Mouse (Mus musculus) C2C12 (cell line): ENCODE data around the gene Tmed10. TPM values are rescaled to one million over a fixed set of nuclear protein-coding genes. Genes with fewer than 3 reads are reported as not detected.

Source experiments
- H3K27me3 ChIP-seq: one replicate; pipeline ENCODE4 v1.6.1; 2011; ENCODE audit not compliant: control insufficient read depth, insufficient read depth, insufficient read length
- H3K36me3 ChIP-seq: one replicate; pipeline ENCODE4 v1.6.1; 2011; ENCODE audit not compliant: control insufficient read depth, insufficient read depth
- H3K4me3 ChIP-seq: one replicate; pipeline ENCODE4 v1.5.1; 2011; ENCODE audit warnings: mild to moderate bottlenecking, control low read depth; ENCODE audit not compliant: poor library complexity, insufficient read depth, severe bottlenecking
- H3K79me2 ChIP-seq: one replicate; pipeline ENCODE4 v1.6.1; 2011; ENCODE audit not compliant: control insufficient read depth, insufficient read depth
- H3K79me3 ChIP-seq: one replicate; pipeline ENCODE4 v1.6.1; 2011; ENCODE audit warnings: low read depth, control low read depth
- H3ac ChIP-seq: one replicate; pipeline ENCODE3; 2011; ENCODE audit warnings: low read depth; ENCODE audit not compliant: control insufficient read depth, insufficient read length
- CEBPB ChIP-seq: IDR thresholded peaks from one replicate; pipeline ENCODE4 v1.6.1; 2011; ENCODE audit warnings: low read depth, mild to moderate bottlenecking, control low read depth, moderate library complexity
- CTCF ChIP-seq: IDR thresholded peaks from one replicate; pipeline ENCODE4 v1.5.1; 2011; ENCODE audit not compliant: control insufficient read depth, insufficient read depth, insufficient read length
- FOSL1 ChIP-seq: IDR thresholded peaks from one replicate; pipeline ENCODE4 v1.8.0; 2011; ENCODE audit warnings: mild to moderate bottlenecking, low read length; ENCODE audit not compliant: poor library complexity, insufficient read depth, severe bottlenecking
- MAX ChIP-seq: IDR thresholded peaks from one replicate; pipeline ENCODE4 v1.6.1; 2011; ENCODE audit warnings: mild to moderate bottlenecking, control low read depth
- MYOD1 ChIP-seq: IDR thresholded peaks from one replicate; pipeline ENCODE4 v1.6.1; 2011; ENCODE audit warnings: low read depth; ENCODE audit not compliant: control insufficient read depth, insufficient read length
- MYOG ChIP-seq: IDR thresholded peaks from one replicate; pipeline ENCODE4 v1.6.1; 2011; ENCODE audit not compliant: control insufficient read depth, insufficient read length; ENCODE audit errors: extremely low read depth
- USF1 ChIP-seq: IDR thresholded peaks from one replicate; pipeline ENCODE4 v1.6.1; 2011; ENCODE audit warnings: low read depth, mild to moderate bottlenecking, control low read depth, moderate library complexity
- long read RNA-seq, 2 experiments: library from polyadenylated mRNA; unstranded; transcript quantifications; one replicate each; pipeline ENCODE4 v2.0.0; 2019 to 2020
- polyA plus RNA-seq: library from polyadenylated mRNA; unstranded; fragments of >200 nt; fragmentation: generic; extraction: Trizol; gene quantifications from one replicate; pipeline ENCODE4 v1.2.1, GENCODE M21; 2012; ENCODE audit warnings: missing spikeins

Tmed10 gene
- polyA plus RNA-seq = 174 TPM
- long read RNA-seq, experiment 1, transcript Tmed10-201 (5 exons, 1,482 nt) = major isoform, 254 of 289 reads
- long read RNA-seq, experiment 1, partial matches to known transcripts = 5 of 289 reads
- long read RNA-seq, experiment 1, other reads (novel, unspliced or antisense) = 30 of 289 reads
- long read RNA-seq, experiment 2, transcript Tmed10-201 (5 exons, 1,482 nt) = major isoform, 365 of 382 reads
- long read RNA-seq, experiment 2, partial matches to known transcripts = 1 of 382 reads
- long read RNA-seq, experiment 2, other reads (novel, unspliced or antisense) = 16 of 382 reads

DNA sequence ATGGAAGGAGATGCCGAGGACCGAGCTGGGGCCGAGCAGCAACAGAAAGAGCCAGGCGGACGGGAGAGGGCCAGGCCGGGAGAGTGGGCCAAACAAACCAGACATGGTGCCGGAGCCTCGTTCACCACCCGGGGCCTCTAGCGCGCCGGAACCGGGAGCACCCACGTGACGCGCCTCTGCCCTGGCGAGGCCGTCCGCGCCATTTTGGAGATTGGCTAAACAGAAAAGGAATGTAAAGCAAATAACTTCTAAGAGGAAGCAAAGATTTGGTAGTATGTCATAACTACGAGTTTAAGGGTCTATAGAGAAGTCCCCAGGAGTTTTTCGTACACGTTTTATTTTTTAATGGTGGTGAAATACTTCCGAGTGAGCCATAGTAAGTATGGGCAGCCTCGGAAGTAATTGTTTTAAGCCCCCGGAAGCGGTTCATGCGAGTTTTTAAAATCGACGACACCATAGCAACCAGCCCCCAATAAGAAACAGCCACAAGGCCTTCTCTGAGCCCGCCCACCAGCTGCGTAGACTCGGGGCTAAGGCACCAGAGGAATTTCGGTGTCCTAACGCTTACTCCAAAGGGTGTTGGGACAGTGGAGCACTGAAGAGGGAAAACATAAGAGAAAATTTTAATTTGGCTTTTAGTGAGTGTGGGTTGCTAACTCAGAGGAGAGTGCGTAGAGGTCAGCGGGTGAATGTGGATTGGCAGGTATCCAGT, at the start of gene Tmed10:
Tmed10 (minus strand) TSS at position 287 of the 712 bp plus-strand sequence.
- Histone ChIP-seq H3K36me3 (no peaks in the 10 kb centered on the region), H3ac (peak within 1 kb of the TSS; percentile 65), H3K79me2 (peaks cover 47% of the 10 kb centered on the region), H3K4me3 (peak within 1 kb of the TSS; percentile 58), H3K27me3 (no peaks in the 10 kb centered on the region), H3K79me3 (peaks cover 43% of the 10 kb centered on the region)
- TF ChIP-seq MAX = peak; percentile 29
- TF ChIP-seq MYOG = no peak
- peak; percentile 98 for TF ChIP-seq USF1

DNA sequence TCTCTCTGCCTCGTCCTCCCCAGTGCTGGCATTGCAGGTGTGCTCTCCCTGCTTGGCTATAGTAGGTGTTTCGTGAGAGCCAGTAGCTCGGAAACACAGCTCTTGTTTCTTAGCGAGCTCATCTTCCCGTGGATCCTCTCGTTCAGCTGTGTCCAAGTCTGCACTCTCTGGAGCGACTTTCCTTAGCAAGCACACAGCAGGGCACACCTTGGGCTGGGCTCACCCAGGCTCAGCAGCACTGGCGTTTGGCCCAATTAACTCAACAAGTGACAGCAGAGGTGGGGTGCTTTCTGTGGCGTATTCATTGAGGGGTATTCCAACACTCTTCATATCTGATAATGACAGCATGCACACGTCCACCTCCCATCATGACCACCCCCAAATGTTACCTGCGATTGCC, 48.6 kb upstream of the Tmed10 start:
- no peaks in the 10 kb centered on the region for H3K79me3 ChIP-seq
- TF ChIP-seq MYOD1 (no peak), MAX (no peak), MYOG (no peak)
- H3K79me2 ChIP-seq = no peaks in the 10 kb centered on the region
- no peak overlapping the region for H3K4me3 ChIP-seq
- H3K36me3 ChIP-seq = no peaks in the 10 kb centered on the region
- peaks cover 7% of the 10 kb centered on the region for H3K27me3 ChIP-seq
- H3ac ChIP-seq = no peak overlapping the region

DNA sequence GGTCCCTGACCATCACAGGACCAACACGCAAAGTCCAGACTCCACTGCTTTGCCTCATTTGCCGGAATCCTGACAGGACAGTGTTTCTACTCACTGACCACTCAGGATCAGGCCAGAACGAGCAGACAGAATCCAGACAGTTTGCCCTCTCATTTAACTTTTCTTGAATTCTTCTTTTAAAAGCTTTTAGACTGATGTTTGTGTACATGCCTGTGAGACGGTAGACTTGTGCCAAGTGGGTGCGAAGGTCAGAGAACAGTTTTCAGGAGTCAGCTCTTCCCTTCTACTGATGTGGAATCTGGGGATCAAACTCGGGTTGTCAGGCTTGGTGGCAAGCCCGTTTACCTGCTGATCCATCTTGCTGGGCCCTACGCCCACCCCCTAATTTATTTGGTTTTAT, 47.9 kb upstream of the Tmed10 start:
- no peaks in the 10 kb centered on the region for H3K79me2 ChIP-seq
- H3K79me3 ChIP-seq = no peaks in the 10 kb centered on the region
- no peaks in the 10 kb centered on the region for H3K36me3 ChIP-seq
- no peak overlapping the region for H3K4me3 ChIP-seq
- no peak overlapping the region for H3ac ChIP-seq
- H3K27me3 ChIP-seq = peaks cover 7% of the 10 kb centered on the region
- no peak for TF ChIP-seq MYOG
- TF ChIP-seq MAX = no peak
- TF ChIP-seq MYOD1 = no peak

DNA sequence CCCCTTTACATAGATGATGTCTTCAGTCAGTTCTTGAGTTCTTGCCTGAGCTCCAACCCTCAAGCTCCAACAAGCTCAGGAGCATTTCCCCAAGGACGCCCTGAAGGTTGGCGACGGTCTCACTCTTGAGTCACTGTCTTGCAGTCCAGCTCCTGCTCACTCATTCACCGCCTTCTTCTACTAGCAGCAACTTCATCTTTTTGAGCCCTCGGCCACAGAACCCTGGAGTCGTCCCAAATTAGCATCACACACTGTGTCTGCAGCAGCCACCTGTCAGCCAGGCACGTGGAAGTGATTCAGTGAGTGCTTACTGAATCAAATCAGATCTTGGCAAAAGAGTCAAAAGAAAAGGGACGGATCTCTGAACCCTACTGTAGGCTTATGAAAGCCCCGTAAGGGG, 46.3 kb upstream of the Tmed10 start:
- no peaks in the 10 kb centered on the region for H3K79me2 ChIP-seq
- H3ac ChIP-seq = no peak overlapping the region
- peaks cover 7% of the 10 kb centered on the region for H3K27me3 ChIP-seq
- no peaks in the 10 kb centered on the region for H3K36me3 ChIP-seq
- H3K4me3 ChIP-seq = no peak overlapping the region
- no peaks in the 10 kb centered on the region for H3K79me3 ChIP-seq
- TF ChIP-seq MAX (no peak), MYOD1 (peak; percentile 20)

DNA sequence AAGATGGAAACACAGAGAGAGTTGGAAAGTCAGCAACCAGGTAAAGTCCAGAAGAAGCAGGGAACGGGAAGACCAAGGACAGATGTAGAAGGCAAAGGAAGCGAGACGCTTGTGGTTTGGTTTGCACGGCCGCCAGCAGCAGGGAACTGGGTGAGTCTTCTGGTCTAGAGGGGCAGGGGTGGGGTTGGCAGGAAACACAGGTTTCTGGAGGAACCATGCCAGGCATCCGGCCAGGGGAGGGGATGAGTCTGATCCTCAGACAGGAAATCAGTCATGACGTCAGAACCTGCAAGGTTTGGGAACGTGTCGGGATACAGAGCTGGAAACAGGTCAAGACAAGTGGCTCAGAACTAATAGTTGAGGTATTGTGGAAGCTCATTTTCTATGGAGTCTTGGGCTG, 43.2 kb upstream of the Tmed10 start:
- Histone ChIP-seq H3K27me3 (no peaks in the 10 kb centered on the region), H3K79me3 (no peaks in the 10 kb centered on the region), H3K79me2 (no peaks in the 10 kb centered on the region), H3K4me3 (no peak overlapping the region), H3K36me3 (no peaks in the 10 kb centered on the region), H3ac (no peak overlapping the region)
- TF ChIP-seq MYOG (no peak), FOSL1 (no peak), CEBPB (no peak), CTCF (no peak), USF1 (no peak), MYOD1 (no peak), MAX (no peak)

DNA sequence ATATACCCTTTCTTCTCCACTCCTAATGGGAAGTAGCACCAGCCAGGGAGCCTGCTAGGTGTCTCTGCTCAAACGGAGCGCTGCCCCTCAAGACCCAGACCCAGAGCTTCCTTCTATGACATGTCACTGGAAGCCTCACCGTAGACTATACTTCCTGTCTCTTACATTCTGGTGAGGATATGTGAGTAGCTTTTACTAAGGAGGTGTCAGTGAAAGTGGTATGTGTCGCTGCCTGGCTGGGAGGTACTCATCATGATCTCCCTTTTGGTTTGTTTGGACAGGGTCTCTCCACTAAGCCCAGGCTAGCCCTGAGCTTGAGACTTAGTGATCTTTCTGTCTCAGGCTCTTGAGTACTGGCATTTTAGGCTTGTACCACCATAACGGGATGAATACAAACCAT, 41.7 kb upstream of the Tmed10 start:
- Histone ChIP-seq H3K79me2 (no peaks in the 10 kb centered on the region), H3ac (no peak overlapping the region)
- TF ChIP-seq CTCF (no peak), MAX (no peak)

More for the DNA sequence above, 41.7 kb upstream of the Tmed10 start:
- no peaks in the 10 kb centered on the region for H3K79me3 ChIP-seq
- no peaks in the 10 kb centered on the region for H3K27me3 ChIP-seq
- H3K36me3 ChIP-seq = no peaks in the 10 kb centered on the region
- H3K4me3 ChIP-seq = no peak overlapping the region
